ENCODE assay signal across 8 mouse cellular contexts in genomic region chr3:36476261-36477155, GRCm38 (mm10). TPM values are rescaled to one million over a fixed set of nuclear protein-coding genes. Genes with fewer than 3 reads are reported as not detected.
DNase-seq lines count a peak whose midpoint lies in the region; ATAC-seq and TF ChIP-seq lines count a peak whose summit lies in the region.
"Had no signal": no experiment of that assay in that cellular context is flagged by ENCODE, and none has a peak within 500 bp of the region (broad histone marks: within the 10 kb centered on the region; RNA-seq: fewer than 3 reads in every experiment).

No protein-coding gene starts in this region.

- H3K4me3 ChIP-seq in megakaryocyte, embryonic 14.5 days (replicated peaks), result peak overlapping the region; percentile 91
- H3K4me3 ChIP-seq in heart, postnatal 0 days (ENCODE audit: low read depth, low read length), result peak overlapping the region; percentile 97
- peak overlapping the region; percentile 76 for H3K4me3 ChIP-seq in limb, embryonic 13.5 days
- peak overlapping the region; percentile 74 for H3K4me3 ChIP-seq in small intestine, adult 2 months (ENCODE audit: low read depth, low read length)

- WGBS in heart, postnatal 0 days, result 18% methylated on average over 20 of the region's 20 CpGs
- 21% methylated on average over 20 of the region's 20 CpGs for WGBS in limb, embryonic 13.5 days
- 34% methylated on average over 20 of the region's 20 CpGs for WGBS in small intestine, adult 2 months

- H3K4me1 ChIP-seq in megakaryocyte, embryonic 14.5 days, result peaks cover 41% of the 10 kb centered on the region
- peaks cover 47% of the 10 kb centered on the region for H3K4me1 ChIP-seq in heart, postnatal 0 days (ENCODE audit: control insufficient read depth, insufficient read depth)
- H3K4me1 ChIP-seq in limb, embryonic 13.5 days, result peaks cover 27% of the 10 kb centered on the region
- H3K4me1 ChIP-seq in small intestine, adult 2 months (ENCODE audit: control insufficient read depth, insufficient read depth, insufficient read length, low read length), result peaks cover 2% of the 10 kb centered on the region; the same call in 1 of the 2 replicates

- TF ChIP-seq CTCF in heart, postnatal 0 days (IDR thresholded peaks at IDR 0.05; ENCODE audit: low read depth), result no peak
- no peak for TF ChIP-seq CTCF in small intestine, adult 2 months (IDR thresholded peaks at IDR 0.05; ENCODE audit: extremely low read depth, insufficient read length, insufficient replicate concordance, low read depth, low read length)

- peak; percentile 41 for DNase-seq in embryo, embryonic 11 days
- no peak for DNase-seq in heart, postnatal 0 days (ENCODE audit: low spot score)
- no peak for DNase-seq in Muller cell, postnatal 12 days (ENCODE audit: inconsistent ontology term)

- no peak for ATAC-seq in megakaryocyte, adult 5-6 weeks (ENCODE audit: poor library complexity, severe bottlenecking)
- ATAC-seq in heart, postnatal 0 days (ENCODE audit: insufficient read depth, low read depth), result no peak
- ATAC-seq in limb, embryonic 13.5 days (ENCODE audit: low FRiP score, low read depth), result no peak

- no peak for TF ChIP-seq POLR2A in small intestine, adult 2 months (IDR thresholded peaks at IDR 0.05; ENCODE audit: low read depth, low read length)

- TF ChIP-seq EP300 in heart, postnatal 0 days (IDR thresholded peaks at IDR 0.05; ENCODE audit: low read depth), result no peak

- peak overlapping the region; percentile 82 for H3K9ac ChIP-seq in heart, postnatal 0 days (replicated peaks; ENCODE audit: low read depth, low read length)
- peak overlapping the region; percentile 85 for H3K9ac ChIP-seq in limb, embryonic 13.5 days

- H3K4me2 ChIP-seq in heart, postnatal 0 days (ENCODE audit: low read depth, low read length), result peak overlapping the region; percentile 91
- H3K4me2 ChIP-seq in limb, embryonic 13.5 days (replicated peaks), result peak overlapping the region; percentile 82

- peaks cover 8% of the 10 kb centered on the region for H3K36me3 ChIP-seq in megakaryocyte, embryonic 14.5 days (replicated peaks; ENCODE audit: low read length)
- no peaks in the 10 kb centered on the region for H3K36me3 ChIP-seq in heart, postnatal 0 days (replicated peaks; ENCODE audit: control insufficient read depth, insufficient read depth, low read length)
- no peaks in the 10 kb centered on the region for H3K36me3 ChIP-seq in limb, embryonic 13.5 days
- no peaks in the 10 kb centered on the region for H3K36me3 ChIP-seq in small intestine, adult 2 months (ENCODE audit: control insufficient read depth, insufficient read depth, low read length)

- H3K9me3 ChIP-seq in megakaryocyte, embryonic 14.5 days, result no peaks in the 10 kb centered on the region
- no peaks in the 10 kb centered on the region for H3K9me3 ChIP-seq in heart, postnatal 0 days (replicated peaks; ENCODE audit: control insufficient read depth, low read length)
- no peaks in the 10 kb centered on the region for H3K9me3 ChIP-seq in limb, embryonic 13.5 days

- H3K27ac ChIP-seq in heart, postnatal 0 days (ENCODE audit: low read depth), result peak overlapping the region; percentile 95
- H3K27ac ChIP-seq in limb, embryonic 13.5 days, result peak overlapping the region; percentile 74
- H3K27ac ChIP-seq in small intestine, adult 2 months (ENCODE audit: insufficient read depth, low read depth, low read length), result peak overlapping the region; percentile 36

- H3K27me3 ChIP-seq in megakaryocyte, embryonic 14.5 days (replicated peaks), result no peaks in the 10 kb centered on the region
- H3K27me3 ChIP-seq in heart, postnatal 0 days (ENCODE audit: control insufficient read depth, insufficient read depth, low read length), result no peaks in the 10 kb centered on the region
- H3K27me3 ChIP-seq in limb, embryonic 13.5 days, result no peaks in the 10 kb centered on the region
- no peaks in the 10 kb centered on the region for H3K27me3 ChIP-seq in small intestine, adult 2 months (ENCODE audit: control insufficient read depth, insufficient read depth, low read length)

RNA-seq across cellular contexts. Expression of gene 1810062G17Rik, which starts 0.8 kb away (rescaled TPM):
- polyA plus RNA-seq in megakaryocyte, embryonic 14.5 days (2012; ENCODE audit: insufficient read depth, low replicate concordance), result not detected in 2 replicates
- total RNA-seq in megakaryocyte, adult 5-6 weeks (2015), result 0.25 and 0.36 TPM in 2 replicates
- 0.53 TPM in 1 of 2 replicates, not detected in the other for total RNA-seq in megakaryocyte, adult 5-6 weeks (2017)
- total RNA-seq in heart, postnatal 0 days (2014; rRNA removed; ENCODE audit: low replicate concordance), result 6.2 TPM in 1 of 2 replicates, not detected in the other
- polyA plus RNA-seq in heart, postnatal 0 days (2015; fragmentation: Nextera tagmentation; extraction: Ambion mirVana), result 1.2 and 1.8 TPM in 2 replicates
- 1.5 and 2.2 TPM in 2 replicates for polyA plus RNA-seq in limb, embryonic 13.5 days (2015; fragmentation: Nextera tagmentation; extraction: Ambion mirVana)
- 0.29 and 0.41 TPM in 2 replicates for polyA plus RNA-seq in small intestine, adult 2 months (2012; rRNA removed)
- total RNA-seq: common myeloid progenitor, adult 5-6 weeks had no signal

RNA-seq across cellular contexts. Expression of gene Anxa5, which starts 0.8 kb away (rescaled TPM):
- 55.2 and 227 TPM in 2 replicates for polyA plus RNA-seq in megakaryocyte, embryonic 14.5 days (2012; ENCODE audit: insufficient read depth, low replicate concordance)
- 570 and 686 TPM in 2 replicates for total RNA-seq in megakaryocyte, adult 5-6 weeks (2015)
- 409 and 433 TPM in 2 replicates for total RNA-seq in megakaryocyte, adult 5-6 weeks (2017)
- 162 and 218 TPM in 2 replicates for total RNA-seq in heart, postnatal 0 days (2014; rRNA removed; ENCODE audit: low replicate concordance)
- 261 and 263 TPM in 2 replicates for polyA plus RNA-seq in heart, postnatal 0 days (2015; fragmentation: Nextera tagmentation; extraction: Ambion mirVana)
- 334 and 341 TPM in 2 replicates for polyA plus RNA-seq in limb, embryonic 13.5 days (2015; fragmentation: Nextera tagmentation; extraction: Ambion mirVana)
- polyA plus RNA-seq in small intestine, adult 2 months (2012; rRNA removed), result 89.2 and 122 TPM in 2 replicates

RNA-seq across cellular contexts. Expression of gene Gm11549, which starts 45.1 kb away (rescaled TPM):
- polyA plus RNA-seq in megakaryocyte, embryonic 14.5 days (2012; ENCODE audit: insufficient read depth, low replicate concordance), result not detected in 2 replicates
- not detected in 2 replicates for total RNA-seq in megakaryocyte, adult 5-6 weeks (2015)
- total RNA-seq in megakaryocyte, adult 5-6 weeks (2017), result not detected in 2 replicates
- 0.66 TPM in 1 of 2 replicates, not detected in the other for total RNA-seq in heart, postnatal 0 days (2014; rRNA removed; ENCODE audit: low replicate concordance)
- polyA plus RNA-seq in heart, postnatal 0 days (2015; fragmentation: Nextera tagmentation; extraction: Ambion mirVana), result 0.07 and 0.26 TPM in 2 replicates
- polyA plus RNA-seq in limb, embryonic 13.5 days (2015; fragmentation: Nextera tagmentation; extraction: Ambion mirVana), result 0.08 TPM in 1 of 2 replicates, not detected in the other
- 0.09 TPM in 1 of 2 replicates, not detected in the other for polyA plus RNA-seq in small intestine, adult 2 months (2012; rRNA removed)
- total RNA-seq: common myeloid progenitor, adult 5-6 weeks had no signal

Comparison
In these comparisons a context has a peak if more than half of its experiments do, and no peak if none do; other contexts are left out.
1. H3K27ac ChIP-seq: peak in every context shown above with its lines; median percentile 95 in heart, postnatal 0 days; 74 in limb, embryonic 13.5 days; 36 in small intestine, adult 2 months.